Mouse (Mus musculus) erythroblast, embryonic 14.5 days (primary cell): ENCODE data around the gene Gal.

ENCODE experiments used
- GATA1 ChIP-seq: IDR thresholded peaks from 2 replicates; pipeline ENCODE4 v1.6.1; 2012; ENCODE audit warnings: low read length, inconsistent platforms, mixed read lengths
- TAL1 ChIP-seq: IDR thresholded peaks from 3 replicates; pipeline ENCODE4 v1.6.1; 2012; ENCODE audit warnings: low read length, inconsistent platforms, mixed read lengths

DNA sequence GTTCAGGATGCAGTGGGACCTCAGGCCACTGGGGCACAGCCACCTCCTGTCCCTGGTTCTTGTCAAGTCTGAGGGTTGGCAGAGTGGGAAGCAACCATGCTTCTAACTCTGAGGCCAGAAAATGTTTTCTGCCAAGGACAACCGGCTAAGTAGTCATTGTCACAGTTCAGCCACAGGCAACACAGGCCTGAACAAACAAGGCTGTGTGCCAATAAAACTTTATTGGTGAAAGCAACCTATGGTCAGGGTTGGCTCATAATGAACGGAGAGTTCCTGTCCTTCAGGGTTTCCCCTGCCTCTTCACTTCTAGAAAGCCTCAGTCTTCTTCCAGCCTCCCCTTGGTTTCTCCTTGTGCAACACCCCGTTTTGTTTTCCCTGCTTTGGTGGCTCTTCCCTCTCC, 21.5 kb upstream of the Gal start:
- TF ChIP-seq GATA1, result no peak
- TF ChIP-seq TAL1, result no peak
